Mouse (Mus musculus): Measurements from ENCODE around the gene Bmp8b.

- no peak for TF ChIP-seq POLR2A (IDR thresholded peaks at IDR 0.05; ENCODE audit: extremely low read depth, insufficient read depth, low read length)
- TF ChIP-seq CTCF (IDR thresholded peaks at IDR 0.05; ENCODE audit: extremely low read depth, insufficient read depth, low read length): no peak
Observed at GRCm38 (mm10) chr4:123155840-123156239, 50.9 kb downstream of the Bmp8b start.
